Mouse (Mus musculus): ENCODE measurements around the gene Matk. TPM values are rescaled to one million over a fixed set of nuclear protein-coding genes. Genes with fewer than 3 reads are reported as not detected.
A peak's percentile ranks its signal among the peaks of the same experiment; 100 is the strongest.

Matk gene
- polyA plus RNA-seq, 1 experiment from 2014 or later: 2.2 TPM

- no peak within 1 kb of the TSS for H3K4me3 ChIP-seq
- H3K27me3 ChIP-seq (replicated peaks): peaks cover 71% of the 10 kb centered on the region
- H3K4me2 ChIP-seq: no peak within 1 kb of the TSS
Observed at GRCm38 (mm10) chr10:81230438-81231332, 22.1 kb upstream of the Matk start, which contains the start of gene Atcay. Gene Atcay (minus strand): TSS chr10:81230833.

GRCm38 (mm10) chr10:81231436-81231835 is 21.3 kb upstream of the Matk start:
- Histone ChIP-seq H3K36me3 (no peaks in the 10 kb centered on the region), H3K9ac (no peak overlapping the region), H3K4me3 (no peak overlapping the region), H3K9me3 (replicated peaks) (no peaks in the 10 kb centered on the region), H3K27me3 (replicated peaks) (peaks cover 75% of the 10 kb centered on the region), H3K4me1 (peaks cover 24% of the 10 kb centered on the region), H3K4me2 (no peak overlapping the region), H3K27ac (no peak overlapping the region)
- ATAC-seq: no peak
- WGBS (ENCODE audit: insufficient replicate concordance): 36% methylated on average over 7 of the region's 7 CpGs

More at GRCm38 (mm10) chr10:81230438-81231332, 22.1 kb upstream of the Matk start, which contains the start of gene Atcay:
- Histone ChIP-seq H3K9me3 (replicated peaks) (no peaks in the 10 kb centered on the region), H3K27ac (no peak within 1 kb of the TSS), H3K9ac (no peak within 1 kb of the TSS), H3K4me1 (peaks cover 24% of the 10 kb centered on the region), H3K36me3 (no peaks in the 10 kb centered on the region)
- 19% methylated on average over 27 of the region's 27 CpGs for WGBS (ENCODE audit: insufficient replicate concordance)
- no peak for ATAC-seq

GRCm38 (mm10) chr10:81232580-81233225 is 20.0 kb upstream of the Matk start, which contains the start of gene Zfr2:
Gene Zfr2 (plus strand): TSS chr10:81233155.
- Histone ChIP-seq H3K4me3 (peak within 1 kb of the TSS; percentile 73), H3K4me2 (peak within 1 kb of the TSS; percentile 93), H3K9ac (peak within 1 kb of the TSS; percentile 79), H3K4me1 (peaks cover 24% of the 10 kb centered on the region), H3K27ac (peak within 1 kb of the TSS; percentile 65), H3K9me3 (replicated peaks) (no peaks in the 10 kb centered on the region), H3K36me3 (no peaks in the 10 kb centered on the region), H3K27me3 (replicated peaks) (peaks cover 84% of the 10 kb centered on the region)
- 8% methylated on average over 29 of the region's 29 CpGs for WGBS (ENCODE audit: insufficient replicate concordance)
- ATAC-seq: peak; percentile 80

GRCm38 (mm10) chr10:81233226-81233585 is 19.5 kb upstream of the Matk start:
- peak overlapping the region; percentile 73 for H3K4me3 ChIP-seq
- peak overlapping the region; percentile 79 for H3K9ac ChIP-seq
- whole genome bisulfite sequencing (ENCODE audit: insufficient replicate concordance): 3% methylated on average over 28 of the region's 28 CpGs
- ATAC-seq: peak; percentile 62
- peaks cover 84% of the 10 kb centered on the region for H3K27me3 ChIP-seq (replicated peaks)
- H3K4me1 ChIP-seq: peaks cover 24% of the 10 kb centered on the region
- H3K9me3 ChIP-seq (replicated peaks): no peaks in the 10 kb centered on the region
- peak overlapping the region; percentile 65 for H3K27ac ChIP-seq
- peak overlapping the region; percentile 93 for H3K4me2 ChIP-seq
- no peaks in the 10 kb centered on the region for H3K36me3 ChIP-seq

GRCm38 (mm10) chr10:81234206-81234605 is 18.5 kb upstream of the Matk start:
- peaks cover 24% of the 10 kb centered on the region for H3K4me1 ChIP-seq
- H3K9ac ChIP-seq: no peak overlapping the region
- H3K36me3 ChIP-seq: no peaks in the 10 kb centered on the region
- H3K9me3 ChIP-seq (replicated peaks): no peaks in the 10 kb centered on the region
- 62% methylated on average over 6 of the region's 6 CpGs for WGBS (ENCODE audit: insufficient replicate concordance)
- no peak for ATAC-seq
- H3K27ac ChIP-seq: no peak overlapping the region; the same call in 1 of the 2 replicates
- peaks cover 84% of the 10 kb centered on the region for H3K27me3 ChIP-seq (replicated peaks)
- H3K4me3 ChIP-seq: no peak overlapping the region
- no peak overlapping the region for H3K4me2 ChIP-seq

GRCm38 (mm10) chr10:81236471-81237268 is 16.1 kb upstream of the Matk start:
- no peaks in the 10 kb centered on the region for H3K9me3 ChIP-seq (replicated peaks)
- H3K4me1 ChIP-seq: peaks cover 24% of the 10 kb centered on the region
- WGBS (ENCODE audit: insufficient replicate concordance): 70% methylated on average over 12 of the region's 12 CpGs
- no peak overlapping the region for H3K4me3 ChIP-seq
- H3K4me2 ChIP-seq: no peak overlapping the region
- no peak overlapping the region for H3K9ac ChIP-seq
- peaks cover 84% of the 10 kb centered on the region for H3K27me3 ChIP-seq (replicated peaks)
- no peak for ATAC-seq
- H3K27ac ChIP-seq: no peak overlapping the region
- no peaks in the 10 kb centered on the region for H3K36me3 ChIP-seq

GRCm38 (mm10) chr10:81238618-81239017 is 14.1 kb upstream of the Matk start:
- H3K9ac ChIP-seq: no peak overlapping the region
- WGBS (ENCODE audit: insufficient replicate concordance): 58% methylated on average over 2 of the region's 2 CpGs
- H3K4me2 ChIP-seq: no peak overlapping the region
- no peaks in the 10 kb centered on the region for H3K36me3 ChIP-seq
- no peak for ATAC-seq
- no peaks in the 10 kb centered on the region for H3K9me3 ChIP-seq (replicated peaks)
- H3K4me3 ChIP-seq: no peak overlapping the region
- H3K27ac ChIP-seq: no peak overlapping the region
- peaks cover 11% of the 10 kb centered on the region; the same call in 1 of the 2 replicates for H3K4me1 ChIP-seq
- peaks cover 92% of the 10 kb centered on the region for H3K27me3 ChIP-seq (replicated peaks)

GRCm38 (mm10) chr10:81240876-81241275 is 11.9 kb upstream of the Matk start:
- 19% methylated on average over 13 of the region's 13 CpGs for WGBS (ENCODE audit: insufficient replicate concordance)
- no peak for ATAC-seq
- Histone ChIP-seq H3K27ac (no peak overlapping the region), H3K4me3 (no peak overlapping the region), H3K4me2 (no peak overlapping the region), H3K4me1 (0 out of 2 replicates have a peak, but pooled peaks cover 14% of the 10 kb centered on the region), H3K27me3 (replicated peaks) (peaks cover 99% of the 10 kb centered on the region), H3K9ac (no peak overlapping the region), H3K9me3 (replicated peaks) (no peaks in the 10 kb centered on the region), H3K36me3 (no peaks in the 10 kb centered on the region)

- Histone ChIP-seq H3K4me3 (no peak overlapping the region), H3K4me2 (no peak overlapping the region), H3K36me3 (no peaks in the 10 kb centered on the region), H3K9ac (no peak overlapping the region), H3K4me1 (0 out of 2 replicates have a peak, but pooled peaks cover 14% of the 10 kb centered on the region), H3K27me3 (replicated peaks) (peaks cover 94% of the 10 kb centered on the region), H3K9me3 (replicated peaks) (no peaks in the 10 kb centered on the region), H3K27ac (no peak overlapping the region)
- ATAC-seq: no peak
- 87% methylated on average over 16 of the region's 16 CpGs for WGBS (ENCODE audit: insufficient replicate concordance)
Observed at GRCm38 (mm10) chr10:81242021-81242420, 10.7 kb upstream of the Matk start.

- Histone ChIP-seq H3K4me1 (0 out of 2 replicates have a peak, but pooled peaks cover 14% of the 10 kb centered on the region), H3K4me3 (no peak overlapping the region), H3K27me3 (replicated peaks) (peaks cover 80% of the 10 kb centered on the region), H3K9me3 (replicated peaks) (no peaks in the 10 kb centered on the region), H3K27ac (no peak overlapping the region), H3K9ac (no peak overlapping the region), H3K36me3 (no peaks in the 10 kb centered on the region), H3K4me2 (no peak overlapping the region)
- no peak for ATAC-seq
- WGBS (ENCODE audit: insufficient replicate concordance): 61% methylated on average over 4 of the region's 4 CpGs
Observed at GRCm38 (mm10) chr10:81244146-81244545, 8.6 kb upstream of the Matk start.

GRCm38 (mm10) chr10:81244595-81244994 is 8.1 kb upstream of the Matk start:
- H3K4me3 ChIP-seq: no peak overlapping the region
- H3K36me3 ChIP-seq: no peaks in the 10 kb centered on the region
- H3K9me3 ChIP-seq (replicated peaks): no peaks in the 10 kb centered on the region
- no peak overlapping the region; the same call in 1 of the 2 replicates for H3K4me2 ChIP-seq
- H3K27me3 ChIP-seq (replicated peaks): peaks cover 76% of the 10 kb centered on the region
- 0 out of 2 replicates have a peak, but pooled peaks have one; percentile 18 for ATAC-seq
- no peak overlapping the region for H3K9ac ChIP-seq
- 7% methylated on average over 17 of the region's 17 CpGs for WGBS (ENCODE audit: insufficient replicate concordance)
- no peak overlapping the region for H3K27ac ChIP-seq
- 0 out of 2 replicates have a peak, but pooled peaks cover 16% of the 10 kb centered on the region for H3K4me1 ChIP-seq

Measured in liver, embryonic 12.5 days (tissue).